Mouse (Mus musculus) telencephalon, adult 2 months (tissue): ENCODE measurements at regions not wholly inside any gene's neighbourhood (a gene's known extent, or its start where the extent isn't known, plus 50 kb on each side); places are given as distances from the start of the nearest gene placed in this dataset.

Experiments
- DNase-seq: peaks from one replicate; pipeline ENCODE4 v3.0.0-alpha.2; 2011; ENCODE audit warnings: low read depth, low spot score

- DNase-seq, result no peak
Measured at GRCm38 (mm10) chr5:61943376-61943775, 134.8 kb downstream of the G6pd2 start.

DNA sequence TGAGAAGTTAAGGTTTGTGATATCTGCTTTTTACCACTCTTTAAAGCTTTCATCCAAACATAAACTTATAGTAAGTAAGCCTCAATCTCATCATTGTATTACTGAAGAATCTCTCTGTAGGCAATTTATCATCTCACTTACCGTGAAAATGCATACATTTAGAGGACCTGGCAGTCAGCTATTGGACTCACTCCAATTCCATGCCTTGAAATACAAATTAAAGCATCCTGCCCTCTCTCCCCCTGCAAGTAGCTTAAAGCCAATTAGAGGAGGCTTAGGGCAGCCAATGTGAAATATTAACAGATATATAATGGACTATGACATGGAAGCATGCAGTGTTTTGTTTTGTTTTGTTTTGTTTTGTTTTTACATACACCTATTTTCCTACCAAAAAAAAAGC lies 176.6 kb downstream of the G6pd2 start:
- no peak for DNase-seq

DNA sequence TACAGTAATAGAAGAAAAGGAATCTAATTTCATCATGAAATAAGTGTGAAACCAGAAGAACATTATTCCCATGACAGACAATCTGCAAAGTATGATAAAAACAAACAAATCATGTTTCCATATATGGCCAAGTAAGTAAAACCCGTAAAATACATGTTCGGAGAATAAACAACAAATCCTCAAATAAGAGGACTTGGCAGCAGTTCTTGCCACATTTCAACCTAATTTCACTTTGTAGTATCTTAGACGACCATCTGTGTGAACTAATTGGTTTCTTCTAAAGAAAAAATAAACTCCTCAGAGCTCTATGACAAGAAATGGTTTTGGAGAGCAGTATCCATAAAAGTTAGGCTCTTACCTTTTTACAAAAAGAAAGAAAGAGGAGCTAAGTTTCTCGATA lies 210.9 kb downstream of the G6pd2 start:
- DNase-seq, result no peak

DNA sequence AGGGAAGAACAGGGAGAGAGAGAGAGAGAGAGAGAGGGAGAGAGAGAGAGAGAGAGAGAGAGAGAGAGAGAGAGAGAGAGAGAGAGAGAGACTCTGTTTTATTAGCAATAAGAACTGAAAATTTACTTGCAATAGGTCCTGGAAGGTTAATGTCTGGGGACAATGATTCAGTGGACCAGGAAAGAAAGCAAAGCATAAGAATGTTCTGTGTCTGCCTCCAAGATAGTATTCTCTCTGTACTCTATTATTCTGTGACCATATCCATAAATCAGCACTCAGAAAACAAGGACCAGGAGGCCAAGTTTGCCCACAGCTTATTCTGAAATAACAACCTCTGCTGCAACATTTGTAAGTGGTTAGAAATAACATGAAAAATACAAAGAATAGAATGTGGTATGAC lies 211.6 kb downstream of the G6pd2 start:
- DNase-seq, result no peak

DNA sequence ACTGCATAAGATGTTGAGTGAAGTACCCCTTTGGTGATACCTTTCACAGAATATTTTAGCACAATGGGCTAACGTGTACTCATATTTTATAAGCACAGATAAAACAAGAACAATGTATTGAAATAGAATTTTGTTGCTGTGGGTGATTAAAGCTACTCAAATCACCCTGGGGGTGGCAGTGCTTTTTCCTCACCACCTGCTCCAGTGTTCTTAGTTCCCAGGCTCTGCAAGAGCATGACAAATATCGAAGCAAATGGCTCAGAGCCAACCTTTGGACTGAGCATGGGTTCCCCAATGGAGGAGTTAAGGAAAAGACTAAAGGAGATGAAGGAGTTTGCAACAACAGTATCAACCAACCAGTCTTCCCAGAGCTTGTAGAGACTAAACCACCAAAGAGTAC lies 232.9 kb downstream of the G6pd2 start:
- DNase-seq, result peak; percentile 23

- DNase-seq, result peak; percentile 43
Measured at GRCm38 (mm10) chr5:62043678-62044077, 235.1 kb downstream of the G6pd2 start.

DNA sequence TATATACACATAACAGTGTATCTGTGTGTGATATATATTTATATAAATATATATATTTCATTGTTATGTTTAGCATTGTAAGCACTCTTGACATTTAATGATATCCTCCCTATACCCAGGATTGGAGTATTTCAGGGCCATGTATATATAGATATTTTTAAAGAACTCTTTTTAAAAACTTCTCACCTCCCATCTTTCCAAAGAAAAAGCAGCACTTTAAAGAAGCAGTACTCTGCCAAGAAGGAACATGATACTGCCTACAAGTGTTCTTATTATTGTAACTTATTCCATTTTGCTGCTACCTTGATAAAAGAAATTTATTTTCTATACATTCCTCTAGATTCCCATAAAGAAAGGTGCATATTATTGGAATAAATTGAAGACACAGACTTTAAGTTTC lies 270.4 kb downstream of the G6pd2 start:
- peak; percentile 49 for DNase-seq

DNA sequence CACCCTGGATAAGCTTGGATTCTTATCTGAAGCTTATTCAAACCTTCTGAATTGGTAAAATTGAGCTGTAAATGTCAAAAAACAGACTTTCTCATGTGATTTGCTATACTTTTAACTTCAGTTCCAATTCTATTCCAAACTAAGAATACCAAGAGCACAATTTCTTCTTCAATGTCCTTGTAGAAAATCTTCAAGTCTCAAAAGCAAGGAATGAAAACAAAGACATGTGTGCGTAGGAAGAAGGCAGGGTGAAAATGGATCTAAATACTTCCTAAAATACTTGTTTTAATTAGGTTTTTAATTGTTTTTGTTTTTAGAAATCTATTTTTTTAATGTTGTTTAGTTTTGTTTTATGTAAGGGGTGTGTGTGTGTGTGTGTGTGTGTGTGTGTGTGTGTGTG lies 280.9 kb downstream of the G6pd2 start:
- peak; percentile 79 for DNase-seq

DNA sequence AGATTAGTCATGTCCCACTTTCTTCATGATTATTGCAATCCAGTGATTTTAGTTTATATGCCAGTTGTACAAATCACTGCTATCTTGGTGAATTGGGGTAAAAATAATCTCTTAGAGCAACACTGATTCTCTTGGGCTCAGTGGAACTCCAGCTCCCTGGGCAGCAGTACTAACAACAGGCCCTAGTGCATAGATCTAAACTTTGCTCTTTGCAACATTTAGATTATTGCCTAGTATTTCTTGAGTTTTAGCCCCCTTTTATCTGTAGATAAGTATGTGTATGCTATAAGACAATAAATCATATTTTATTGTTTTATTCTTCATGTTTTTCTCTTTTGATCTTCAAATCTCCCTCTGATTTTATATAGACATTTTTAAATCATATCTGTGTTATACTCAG lies 287.4 kb downstream of the G6pd2 start:
- no peak for DNase-seq

DNA sequence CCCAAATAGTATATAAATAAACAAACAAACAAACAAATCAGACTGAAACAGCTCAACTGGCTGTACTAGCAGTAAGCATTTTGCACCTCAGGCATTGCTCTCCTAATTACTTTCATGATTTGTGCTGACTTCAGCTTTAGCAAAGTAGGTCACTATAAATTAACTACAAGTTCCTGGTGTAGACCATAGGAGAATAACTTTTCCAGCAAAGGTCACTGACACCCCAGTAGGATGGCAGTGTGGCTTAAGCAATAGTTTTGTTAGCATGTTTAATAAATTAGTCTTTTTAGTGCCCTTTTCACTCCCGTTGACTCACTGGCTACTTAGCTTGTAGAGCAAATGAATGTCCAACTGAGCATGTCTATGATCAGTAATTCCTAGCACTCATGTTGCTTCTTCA lies 304.6 kb downstream of the G6pd2 start:
- no peak for DNase-seq

DNA sequence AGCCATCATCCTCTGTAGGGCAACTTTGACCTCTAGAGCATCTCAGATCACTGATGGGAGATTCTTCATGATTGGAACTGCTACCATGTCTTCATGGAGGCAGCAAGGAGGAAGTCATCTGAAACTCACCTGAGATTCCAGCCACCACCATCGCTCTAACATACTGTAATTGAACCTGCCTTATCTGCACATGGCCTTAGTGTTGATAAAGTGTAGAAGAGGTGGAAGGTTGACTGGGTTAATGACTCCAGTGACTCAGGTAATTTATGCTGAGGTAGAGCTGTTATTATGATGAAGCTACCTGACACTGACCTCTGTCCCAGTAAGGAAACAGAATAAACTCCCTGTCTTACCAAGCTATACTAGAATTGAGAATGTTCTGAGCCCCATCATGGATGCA lies 305.0 kb downstream of the G6pd2 start:
- no peak for DNase-seq

- no peak for DNase-seq
Measured at GRCm38 (mm10) chr5:62145178-62145577, 336.6 kb downstream of the G6pd2 start.

DNA sequence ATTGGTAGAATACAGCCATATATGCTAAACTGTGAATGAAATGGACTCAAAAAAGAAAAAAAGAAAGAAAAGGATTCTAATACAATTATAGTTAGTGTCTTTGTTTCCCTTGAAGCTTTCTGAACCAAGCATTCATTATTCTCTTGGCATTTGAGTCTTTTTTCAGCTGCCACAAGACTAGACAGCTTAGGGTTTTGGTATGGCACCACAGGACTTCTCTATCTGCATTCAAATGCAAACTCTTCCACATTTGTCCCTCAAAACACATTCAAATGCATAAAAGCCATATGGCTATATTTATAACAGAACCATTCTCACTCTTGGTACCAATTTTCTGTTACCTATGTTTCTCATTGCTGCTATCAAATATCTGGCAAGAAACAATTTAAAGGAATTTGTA lies 338.8 kb downstream of the G6pd2 start:
- DNase-seq, result no peak

DNA sequence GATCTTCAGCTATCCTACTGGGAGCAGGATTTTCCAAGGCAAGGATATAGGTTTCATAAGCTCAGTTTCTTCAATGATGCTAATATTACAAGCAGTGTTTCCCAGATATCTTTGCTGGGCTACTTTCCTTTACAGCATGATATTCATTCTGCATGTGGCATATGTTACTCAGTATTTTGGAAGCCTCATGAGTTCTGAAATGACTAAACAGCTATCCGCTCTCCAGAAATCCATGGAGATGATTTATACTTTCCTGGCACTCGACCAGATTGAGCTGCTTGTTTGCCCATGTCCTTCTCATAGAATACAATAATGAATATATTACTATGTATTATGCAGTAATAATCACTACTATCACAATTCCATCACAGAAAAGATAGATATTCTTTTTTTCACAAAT lies 351.9 kb downstream of the G6pd2 start:
- peak; percentile 24 for DNase-seq

GRCm38 (mm10) chr5:62192073-62192472 lies 383.5 kb downstream of the G6pd2 start:
- DNase-seq, result peak; percentile 2

DNA sequence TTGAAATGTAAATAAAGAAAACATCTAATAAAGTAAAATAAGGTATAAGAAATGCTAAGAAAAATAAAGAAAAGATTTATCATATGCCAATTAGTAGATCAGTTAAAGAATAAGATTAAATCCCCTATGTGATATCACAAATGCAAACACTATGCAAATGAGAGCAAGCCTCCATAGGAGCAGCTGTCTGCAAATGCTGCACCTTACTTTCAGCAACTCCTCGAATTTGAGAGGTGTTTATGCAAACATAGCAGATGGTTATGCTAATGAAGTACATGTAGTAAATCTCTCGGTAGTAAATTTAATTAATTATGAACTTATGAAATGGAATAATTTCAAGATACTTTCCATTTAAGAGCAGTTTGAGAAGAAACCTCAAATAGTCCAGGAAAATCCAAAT lies 396.8 kb downstream of the G6pd2 start:
- peak; percentile 1 for DNase-seq
